Mouse (Mus musculus) forebrain, embryonic 12.5 days (tissue): Measurements from ENCODE around the gene Me3. TPM values are rescaled to one million over a fixed set of nuclear protein-coding genes. Genes with fewer than 3 reads are reported as not detected.
A peak's percentile ranks its signal among the peaks of the same experiment; 100 is the strongest.

Source experiments
- ATAC-seq: fragments of 200-750 bp; cut with Nextera tagmentation; 2 replicates; pipeline ENCODE4 v1.8.0; 2017; ENCODE audit warnings: moderate TSS enrichment; ENCODE audit not compliant: low FRiP score
- H3K27ac ChIP-seq: fragments of 300-500 bp; sonication (generic); 2 replicates; pipeline ENCODE4 v1.5.1; 2016; ENCODE audit warnings: mild to moderate bottlenecking
- H3K27me3 ChIP-seq: fragments of 300-500 bp; sonication (generic); 2 replicates; pipeline ENCODE4 v1.6.1; 2016; ENCODE audit warnings: mild to moderate bottlenecking
- H3K36me3 ChIP-seq: fragments of 300-500 bp; sonication (generic); replicated peaks from 2 replicates; pipeline ENCODE4 v1.6.1; 2016; ENCODE audit warnings: mild to moderate bottlenecking
- H3K4me1 ChIP-seq: fragments of 300-500 bp; sonication (generic); 2 replicates; pipeline ENCODE4 v1.6.1; 2016
- H3K4me2 ChIP-seq: fragments of 300-500 bp; sonication (generic); 2 replicates; pipeline ENCODE4 v1.6.1; 2016; ENCODE audit warnings: mild to moderate bottlenecking, moderate library complexity
- H3K4me3 ChIP-seq: fragments of 300-500 bp; sonication (generic); replicated peaks from 2 replicates; pipeline ENCODE4 v1.5.1; 2016; ENCODE audit warnings: mild to moderate bottlenecking
- H3K9ac ChIP-seq: fragments of 300-500 bp; sonication (generic); 2 replicates; pipeline ENCODE4 v1.6.1; 2016; ENCODE audit warnings: mild to moderate bottlenecking
- H3K9me3 ChIP-seq: fragments of 300-500 bp; sonication (generic); 2 replicates; pipeline ENCODE4 v1.6.1; 2016
- WGBS: fragments of 180-500 bp; shearing (Covaris S2); methylation state at CpG from one replicate; pipeline ENCODE4 v1.1.7; 2016; 5-methylcytosine and 5-hydroxymethylcytosine counted together
- polyA plus RNA-seq: library from polyadenylated mRNA; unstranded; fragments of >200 nt; fragmentation: Nextera tagmentation; extraction: Ambion mirVana; gene quantifications from 2 replicates; pipeline ENCODE4 v1.2.1, GENCODE M21; 2016

The Me3 gene
- polyA plus RNA-seq, 1 experiment from 2014 or later = 0.97 TPM

DNA sequence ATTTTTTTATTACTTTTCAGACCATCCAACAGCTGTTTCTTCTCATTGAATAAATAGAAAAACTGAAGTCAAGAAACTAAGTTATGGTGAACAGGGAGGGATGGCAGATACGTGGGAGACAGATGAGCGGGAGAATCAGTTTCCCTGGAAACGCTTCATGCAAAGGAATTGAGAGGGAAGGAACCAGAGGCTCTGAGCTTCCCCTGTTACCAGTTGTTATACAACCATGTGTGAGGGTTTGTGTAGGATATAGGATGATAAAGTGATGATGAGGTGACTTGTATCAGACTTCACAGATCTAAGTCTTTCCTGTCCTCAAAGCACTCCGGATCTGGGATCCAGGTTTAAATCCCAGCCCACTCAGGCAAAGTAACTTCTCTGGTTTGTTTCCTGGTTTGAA, 3.2 kb upstream of the Me3 start:
- H3K9ac ChIP-seq = no peak overlapping the region
- H3K4me1 ChIP-seq = peaks cover 29% of the 10 kb centered on the region
- no peak overlapping the region for H3K27ac ChIP-seq
- no peaks in the 10 kb centered on the region for H3K36me3 ChIP-seq
- H3K9me3 ChIP-seq = no peaks in the 10 kb centered on the region
- 0 out of 2 replicates have a peak, but pooled peaks cover 17% of the 10 kb centered on the region for H3K27me3 ChIP-seq
- no peak for ATAC-seq
- no peak overlapping the region for H3K4me3 ChIP-seq
- WGBS = 57% methylated on average over 4 of the region's 4 CpGs
- H3K4me2 ChIP-seq = no peak overlapping the region

DNA sequence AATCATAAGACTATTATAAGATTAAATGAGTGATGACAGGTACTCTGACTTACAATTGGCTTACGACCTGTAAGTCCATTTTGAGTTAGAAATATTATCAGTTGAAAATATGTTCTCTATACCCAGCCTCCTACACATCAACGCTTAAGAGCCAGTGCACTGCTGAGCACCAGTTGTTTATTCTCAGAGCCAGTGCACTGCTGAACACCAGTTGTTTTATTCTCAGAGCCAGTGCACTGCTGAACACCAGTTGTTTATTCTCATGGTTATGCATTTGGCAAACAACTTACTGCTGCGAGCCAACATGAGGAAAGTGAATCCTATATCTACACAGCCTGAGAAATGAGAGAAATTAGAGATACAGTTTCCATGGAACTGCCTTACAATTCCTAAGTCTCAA, 2.3 kb upstream of the Me3 start:
- Histone ChIP-seq H3K9ac (no peak overlapping the region), H3K27me3 (0 out of 2 replicates have a peak, but pooled peaks cover 18% of the 10 kb centered on the region), H3K4me2 (no peak overlapping the region), H3K4me1 (peaks cover 29% of the 10 kb centered on the region), H3K36me3 (no peaks in the 10 kb centered on the region), H3K27ac (no peak overlapping the region), H3K9me3 (no peaks in the 10 kb centered on the region), H3K4me3 (no peak overlapping the region)
- WGBS = 81% methylated on average over 3 of the region's 3 CpGs
- ATAC-seq = no peak

DNA sequence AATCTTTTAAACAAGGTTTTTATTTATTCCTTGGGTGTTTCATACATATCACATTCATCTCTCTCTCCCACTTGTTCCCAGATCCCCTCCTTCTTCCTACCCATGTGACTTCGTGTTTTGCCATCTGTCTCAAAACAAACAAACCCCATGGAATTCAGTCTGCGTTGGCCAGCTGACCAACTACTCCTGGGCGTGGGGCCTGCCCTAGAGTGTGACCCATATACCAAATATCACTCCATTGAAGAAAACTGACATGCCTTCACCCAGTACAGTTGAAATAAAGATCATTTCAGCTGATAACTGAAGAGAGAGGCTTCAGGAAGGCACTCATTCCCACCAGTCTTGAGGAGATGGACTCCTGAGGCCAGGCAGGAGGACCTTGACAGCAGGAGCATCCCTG, 1.4 kb upstream of the Me3 start:
- Histone ChIP-seq H3K9me3 (no peaks in the 10 kb centered on the region), H3K4me2 (no peak overlapping the region), H3K4me3 (no peak overlapping the region), H3K4me1 (peaks cover 29% of the 10 kb centered on the region), H3K27me3 (0 out of 2 replicates have a peak, but pooled peaks cover 20% of the 10 kb centered on the region), H3K9ac (no peak overlapping the region), H3K36me3 (no peaks in the 10 kb centered on the region), H3K27ac (no peak overlapping the region)
- no peak for ATAC-seq
- WGBS = 80% methylated on average over 3 of the region's 3 CpGs

DNA sequence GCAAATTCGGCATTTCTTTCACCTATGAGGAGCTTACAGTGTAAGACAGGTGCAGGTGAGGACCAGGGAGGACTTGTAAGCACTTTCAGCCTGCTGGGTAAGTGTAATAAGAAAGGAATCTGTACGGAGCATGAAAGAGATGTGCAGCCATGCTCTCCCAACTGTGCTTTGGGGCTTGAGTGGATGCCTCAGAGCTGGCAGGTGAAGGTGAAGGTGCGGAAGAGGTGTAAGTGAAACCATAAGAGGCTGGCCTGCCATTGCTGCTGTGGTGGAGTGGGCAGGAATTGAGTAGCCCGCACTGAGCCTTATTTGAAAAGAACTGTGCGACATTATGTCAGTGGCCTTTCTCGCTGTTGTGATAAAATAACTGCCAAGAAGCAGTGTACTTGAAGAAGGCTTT, 8.3 kb downstream of the Me3 start:
- Histone ChIP-seq H3K36me3 (no peaks in the 10 kb centered on the region), H3K27me3 (no peaks in the 10 kb centered on the region), H3K27ac (no peak overlapping the region), H3K4me1 (peaks cover 2% of the 10 kb centered on the region; the same call in 1 of the 2 replicates), H3K4me3 (no peak overlapping the region), H3K4me2 (no peak overlapping the region), H3K9me3 (no peaks in the 10 kb centered on the region), H3K9ac (no peak overlapping the region)
- WGBS = 86% methylated on average over 6 of the region's 6 CpGs
- no peak for ATAC-seq

DNA sequence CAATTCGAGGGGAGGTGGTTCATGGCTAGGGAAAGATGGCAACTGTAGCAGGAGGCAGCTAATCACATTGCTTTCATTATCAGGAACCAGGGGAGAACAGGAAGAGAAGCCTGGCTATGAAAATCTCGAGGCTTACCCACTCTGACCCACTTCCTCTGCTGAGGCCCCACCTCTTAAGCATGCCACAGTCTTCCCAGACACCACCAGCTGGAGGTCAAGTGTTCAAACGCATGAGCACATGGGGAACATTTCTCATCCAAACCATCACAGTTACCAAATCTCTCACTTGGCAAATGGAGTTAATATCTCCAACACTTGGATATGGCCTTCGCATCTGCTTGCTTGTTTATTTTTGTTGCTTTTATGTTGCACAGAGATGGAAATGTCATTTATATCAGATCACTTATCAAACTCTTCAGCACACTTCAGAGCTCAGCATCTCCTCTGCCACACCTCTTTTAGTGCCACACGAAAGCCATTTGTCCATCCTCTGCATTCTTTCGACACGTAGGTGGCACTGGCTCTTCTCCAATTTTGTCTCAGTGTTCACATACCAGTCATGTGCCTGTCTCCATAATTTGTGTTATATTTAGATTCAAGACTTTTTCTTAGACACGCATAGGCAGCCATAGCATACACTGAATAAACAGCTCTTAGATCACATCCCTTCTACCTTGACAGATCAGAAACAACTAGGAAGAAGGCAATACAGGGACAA, 8.9 kb downstream of the Me3 start:
- Histone ChIP-seq H3K9me3 (no peaks in the 10 kb centered on the region), H3K9ac (no peak overlapping the region), H3K4me2 (no peak overlapping the region), H3K36me3 (no peaks in the 10 kb centered on the region), H3K4me1 (peaks cover 2% of the 10 kb centered on the region; the same call in 1 of the 2 replicates), H3K27ac (no peak overlapping the region), H3K4me3 (no peak overlapping the region), H3K27me3 (no peaks in the 10 kb centered on the region)
- WGBS = 86% methylated on average over 8 of the region's 8 CpGs
- ATAC-seq = no peak

DNA sequence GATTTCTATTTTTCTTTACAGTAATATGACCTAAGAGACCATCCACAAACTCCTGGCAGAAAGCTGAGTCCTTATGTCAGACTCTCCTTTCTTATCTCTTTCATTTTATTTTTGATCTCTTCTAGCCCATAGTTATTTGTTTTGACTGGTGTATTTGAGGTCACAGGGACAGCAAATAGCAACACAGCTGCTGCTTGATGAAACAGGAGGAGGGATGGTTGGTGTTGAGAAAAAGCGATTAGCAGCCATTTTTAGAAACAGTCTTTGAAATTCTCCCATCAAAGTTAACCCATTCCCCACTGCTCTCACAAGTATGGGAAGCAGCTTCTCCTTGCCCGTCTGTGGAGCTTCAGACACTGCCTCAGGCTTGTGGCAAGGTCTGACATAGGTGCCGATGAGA, 12.8 kb downstream of the Me3 start:
- Histone ChIP-seq H3K27ac (no peak overlapping the region), H3K9ac (no peak overlapping the region), H3K36me3 (no peaks in the 10 kb centered on the region), H3K4me1 (no peaks in the 10 kb centered on the region), H3K9me3 (no peaks in the 10 kb centered on the region), H3K4me2 (no peak overlapping the region), H3K4me3 (no peak overlapping the region), H3K27me3 (no peaks in the 10 kb centered on the region)
- no peak for ATAC-seq
- WGBS = 78% methylated on average over 3 of the region's 3 CpGs

DNA sequence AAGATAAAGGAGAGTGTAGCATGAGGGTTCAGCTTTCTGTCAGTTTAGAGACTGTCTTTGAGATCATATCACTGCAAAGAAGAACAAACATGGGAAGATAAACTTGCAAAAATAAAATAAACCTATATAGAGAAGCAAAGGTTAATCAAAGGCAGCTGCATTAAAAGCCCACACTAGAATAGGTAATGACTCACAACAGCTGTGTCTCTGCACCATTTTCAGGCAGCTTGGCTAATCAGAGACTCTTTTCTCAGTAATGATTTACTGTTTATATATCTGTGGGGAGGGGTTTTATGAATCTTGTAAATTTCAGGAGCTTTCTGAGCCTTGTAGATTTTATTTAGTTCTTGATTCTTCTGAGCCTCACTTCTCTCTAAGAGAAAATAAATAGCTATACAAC, 15.7 kb downstream of the Me3 start:
- Histone ChIP-seq H3K4me1 (no peaks in the 10 kb centered on the region), H3K4me2 (no peak overlapping the region), H3K9me3 (no peaks in the 10 kb centered on the region), H3K36me3 (no peaks in the 10 kb centered on the region), H3K4me3 (no peak overlapping the region), H3K27ac (no peak overlapping the region), H3K9ac (no peak overlapping the region), H3K27me3 (no peaks in the 10 kb centered on the region)
- ATAC-seq = no peak

DNA sequence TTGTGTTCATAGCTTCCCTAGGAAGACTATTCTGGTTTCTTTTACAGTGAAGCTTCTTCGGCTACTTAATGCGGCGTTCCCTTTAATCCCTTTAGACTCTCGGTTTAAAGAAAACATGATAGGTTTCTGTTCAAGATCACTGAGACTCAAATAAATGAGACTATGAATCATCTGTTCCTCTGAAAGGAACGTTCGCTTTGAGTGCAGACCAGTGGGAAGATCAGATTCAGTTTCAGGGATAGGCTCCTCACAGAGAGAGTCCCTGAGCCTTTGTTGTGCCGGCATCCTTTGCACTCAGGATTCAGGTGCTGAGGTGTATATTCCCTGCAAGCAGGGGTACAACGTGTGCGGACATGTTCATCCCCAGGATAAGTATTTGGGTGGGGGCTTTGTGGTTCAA, 25.0 kb downstream of the Me3 start:
- Histone ChIP-seq H3K9ac (no peak overlapping the region), H3K9me3 (no peaks in the 10 kb centered on the region), H3K27me3 (no peaks in the 10 kb centered on the region), H3K27ac (no peak overlapping the region), H3K36me3 (no peaks in the 10 kb centered on the region), H3K4me2 (no peak overlapping the region), H3K4me3 (no peak overlapping the region), H3K4me1 (no peaks in the 10 kb centered on the region)
- no peak for ATAC-seq
- WGBS = 78% methylated on average over 9 of the region's 9 CpGs

DNA sequence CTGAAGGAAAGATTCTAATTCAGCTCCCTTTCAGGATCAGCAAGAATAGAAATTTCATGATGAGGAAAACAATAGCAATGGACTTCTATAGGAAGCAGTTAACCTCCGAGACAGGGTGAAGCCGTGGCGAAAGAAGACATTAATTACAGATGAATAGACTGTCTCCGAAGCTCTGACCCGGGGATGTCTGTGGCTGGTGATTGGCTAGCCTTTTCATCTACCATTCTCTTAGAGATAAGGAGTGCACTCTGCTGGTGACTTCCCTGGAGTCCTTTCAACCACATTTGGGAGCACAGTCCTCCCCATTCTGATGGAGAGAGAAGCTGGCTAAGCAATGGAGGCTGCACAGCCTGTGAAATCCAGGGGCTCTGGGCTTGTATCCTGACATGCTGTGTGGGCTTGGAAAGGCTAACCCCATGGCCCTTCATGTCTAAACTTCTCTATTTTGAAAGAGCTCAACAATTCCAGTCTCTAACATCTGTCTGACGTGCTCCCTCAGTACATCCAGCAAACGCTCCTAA, 25.6 kb downstream of the Me3 start:
- H3K4me2 ChIP-seq = no peak overlapping the region
- H3K9me3 ChIP-seq = no peaks in the 10 kb centered on the region
- no peaks in the 10 kb centered on the region for H3K36me3 ChIP-seq
- H3K27ac ChIP-seq = no peak overlapping the region
- ATAC-seq = 0 out of 2 replicates have a peak, but pooled peaks have one; percentile 23
- H3K9ac ChIP-seq = no peak overlapping the region
- no peaks in the 10 kb centered on the region for H3K27me3 ChIP-seq
- no peaks in the 10 kb centered on the region for H3K4me1 ChIP-seq
- H3K4me3 ChIP-seq = no peak overlapping the region
- 45% methylated on average over 7 of the region's 7 CpGs for WGBS

DNA sequence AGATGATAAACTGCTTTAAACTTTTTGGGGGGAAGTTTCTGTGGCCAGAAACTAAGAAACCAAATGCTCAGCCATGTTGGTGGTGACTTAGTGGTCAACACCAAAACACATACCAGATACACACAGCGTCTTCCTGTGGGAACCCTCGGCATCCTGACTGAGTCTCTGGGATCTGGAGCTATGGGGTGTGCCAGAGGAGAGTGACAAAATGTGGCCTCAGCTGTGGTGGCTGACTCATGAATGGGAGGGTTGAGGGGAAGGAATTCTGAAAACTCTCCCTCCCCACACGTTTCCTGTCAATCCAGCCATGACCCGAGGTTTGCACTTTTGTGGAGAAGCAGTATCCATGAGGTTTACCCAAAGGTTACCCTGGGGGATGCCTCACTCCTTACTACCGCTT, 32.0 kb downstream of the Me3 start:
- no peak overlapping the region for H3K4me2 ChIP-seq
- no peaks in the 10 kb centered on the region; the same call in 1 of the 2 replicates for H3K4me1 ChIP-seq
- H3K36me3 ChIP-seq = no peaks in the 10 kb centered on the region
- WGBS = 82% methylated on average over 5 of the region's 5 CpGs
- no peaks in the 10 kb centered on the region for H3K27me3 ChIP-seq
- H3K9me3 ChIP-seq = no peaks in the 10 kb centered on the region
- ATAC-seq = no peak
- H3K9ac ChIP-seq = no peak overlapping the region
- H3K27ac ChIP-seq = no peak overlapping the region
- no peak overlapping the region for H3K4me3 ChIP-seq

DNA sequence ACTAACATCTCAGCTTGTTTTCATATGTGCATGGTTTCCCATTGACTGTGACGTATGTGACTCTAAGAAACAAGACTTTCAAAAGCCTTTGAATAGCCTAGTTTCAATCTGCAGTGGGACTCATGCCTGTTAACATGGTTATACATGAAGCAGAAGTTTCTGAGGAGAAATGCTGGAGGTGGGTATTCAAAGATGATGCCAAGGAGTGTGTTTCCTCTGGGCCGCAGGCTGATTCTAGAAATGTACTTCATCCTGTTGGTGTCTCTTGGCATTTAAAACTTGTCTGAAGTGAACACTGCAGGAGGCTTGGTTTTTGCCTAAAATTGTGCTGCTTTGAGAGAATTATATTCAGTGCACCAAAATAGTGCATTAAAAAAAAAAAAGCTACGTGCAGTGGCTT, 34.2 kb downstream of the Me3 start:
- Histone ChIP-seq H3K27ac (no peak overlapping the region), H3K4me1 (no peaks in the 10 kb centered on the region; the same call in 1 of the 2 replicates), H3K27me3 (no peaks in the 10 kb centered on the region), H3K4me2 (no peak overlapping the region), H3K36me3 (no peaks in the 10 kb centered on the region), H3K9ac (no peak overlapping the region), H3K9me3 (no peaks in the 10 kb centered on the region), H3K4me3 (no peak overlapping the region)
- ATAC-seq = no peak
- WGBS = 86% methylated on average over 3 of the region's 3 CpGs

DNA sequence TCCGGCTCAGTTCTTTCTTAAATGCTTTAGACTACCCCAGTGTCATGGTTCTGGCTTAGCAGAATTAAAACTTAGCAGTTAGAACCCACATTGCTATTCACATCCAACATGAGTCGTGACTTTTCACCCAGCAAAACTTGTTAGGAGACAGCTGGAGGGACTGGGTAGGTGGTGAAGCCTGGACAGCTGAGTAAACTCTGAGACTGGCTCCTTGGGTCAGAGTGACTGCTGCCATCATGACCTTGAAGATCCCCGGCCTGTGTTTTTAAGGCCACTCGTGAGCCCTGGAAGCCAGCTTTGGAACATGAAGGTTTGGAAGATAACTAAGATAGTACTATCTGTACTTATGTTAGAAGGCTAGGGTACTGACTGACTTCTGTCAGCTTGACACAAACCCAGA, 35.4 kb downstream of the Me3 start:
- 88% methylated on average over 4 of the region's 4 CpGs for WGBS

DNA sequence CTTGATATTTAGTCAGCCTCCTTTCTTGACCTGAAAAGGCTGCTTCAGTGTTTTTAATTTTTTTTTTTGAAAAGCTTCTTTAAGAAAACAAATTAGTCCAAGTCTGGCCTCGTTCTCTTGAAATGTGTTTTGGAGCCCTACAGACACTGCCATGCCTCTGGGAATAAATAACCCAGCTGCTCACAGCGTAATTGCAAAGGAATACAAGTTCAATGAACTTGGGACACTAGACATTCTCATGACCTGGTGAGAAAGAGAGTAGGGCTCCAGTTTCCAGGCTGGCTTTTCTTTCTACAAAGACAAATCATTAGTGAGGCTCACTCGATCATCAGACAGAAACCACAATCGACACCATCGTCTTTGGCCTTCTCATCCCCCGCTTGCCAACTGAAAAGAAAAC, 37.3 kb downstream of the Me3 start:
- no peaks in the 10 kb centered on the region for H3K9me3 ChIP-seq
- H3K4me3 ChIP-seq = no peak overlapping the region
- no peaks in the 10 kb centered on the region for H3K27me3 ChIP-seq
- no peak overlapping the region for H3K27ac ChIP-seq
- H3K4me1 ChIP-seq = no peaks in the 10 kb centered on the region; the same call in 1 of the 2 replicates
- no peak overlapping the region for H3K4me2 ChIP-seq
- ATAC-seq = no peak
- H3K9ac ChIP-seq = no peak overlapping the region
- WGBS = 49% methylated on average over 6 of the region's 6 CpGs
- H3K36me3 ChIP-seq = no peaks in the 10 kb centered on the region

More for the DNA sequence above, 35.4 kb downstream of the Me3 start:
- Histone ChIP-seq H3K9ac (no peak overlapping the region), H3K27ac (no peak overlapping the region), H3K36me3 (no peaks in the 10 kb centered on the region), H3K9me3 (no peaks in the 10 kb centered on the region), H3K4me3 (no peak overlapping the region), H3K4me1 (no peaks in the 10 kb centered on the region; the same call in 1 of the 2 replicates), H3K27me3 (no peaks in the 10 kb centered on the region), H3K4me2 (no peak overlapping the region)
- no peak for ATAC-seq
